Mouse (Mus musculus) gastrocnemius, adult 8-10 months (tissue): Measurements from ENCODE around the gene Vwce. TPM values are rescaled to one million over a fixed set of nuclear protein-coding genes. Genes with fewer than 3 reads are reported as not detected.

Experiments
- DNase-seq, 2 experiments: peaks; one replicate each; pipeline ENCODE4 v3.0.0; 2022; ENCODE audit warnings: low spot score in 2 of 2
- total RNA-seq, 4 experiments: library from RNA; stranded (reverse); gene quantifications; 2 replicates each; pipeline ENCODE4 v1.2.4; 2022

Vwce gene
- not detected for total RNA-seq

- no peak for DNase-seq
Measured at GRCm38 (mm10) chr19:10634106-10634871, at the start of gene Vwce. Gene Vwce (plus strand): TSS chr19:10634213.

GRCm38 (mm10) chr19:10585112-10585511, 48.9 kb upstream of the Vwce start:
- no peak for DNase-seq

- DNase-seq = no peak
Measured at GRCm38 (mm10) chr19:10587231-10587630, 46.8 kb upstream of the Vwce start.

GRCm38 (mm10) chr19:10589127-10589857, 44.7 kb upstream of the Vwce start:
- DNase-seq = no peak

GRCm38 (mm10) chr19:10590301-10590700, 43.7 kb upstream of the Vwce start:
- DNase-seq = no peak

GRCm38 (mm10) chr19:10591659-10592377, 42.2 kb upstream of the Vwce start:
- no peak for DNase-seq

- no peak for DNase-seq
Measured at GRCm38 (mm10) chr19:10598188-10598587, 35.8 kb upstream of the Vwce start.

- DNase-seq = no peak
Measured at GRCm38 (mm10) chr19:10599648-10600047, 34.4 kb upstream of the Vwce start.

GRCm38 (mm10) chr19:10602247-10602769, 31.7 kb upstream of the Vwce start:
- DNase-seq = no peak

- DNase-seq = peak; percentile 73 to 77
Measured at GRCm38 (mm10) chr19:10602787-10603186, 31.2 kb upstream of the Vwce start.

GRCm38 (mm10) chr19:10603660-10604523, 30.1 kb upstream of the Vwce start:
- no peak for DNase-seq

GRCm38 (mm10) chr19:10604534-10604933, 29.5 kb upstream of the Vwce start:
- DNase-seq = no peak

GRCm38 (mm10) chr19:10605293-10605900, 28.6 kb upstream of the Vwce start, which contains the start of the genes Ddb1 and Tkfc:
Gene Ddb1 (plus strand): TSS chr19:10605327.
Gene Tkfc (minus strand): TSS chr19:10605654.
- DNase-seq = peak; percentile 98 to 99

GRCm38 (mm10) chr19:10605901-10606622, 28.0 kb upstream of the Vwce start:
- no peak for DNase-seq

- no peak for DNase-seq
Measured at GRCm38 (mm10) chr19:10608573-10609240, 25.3 kb upstream of the Vwce start.

GRCm38 (mm10) chr19:10634872-10635318, 882 bp downstream of the Vwce start:
- no peak for DNase-seq

- DNase-seq = no peak
Measured at GRCm38 (mm10) chr19:10637840-10638239, 3.8 kb downstream of the Vwce start.

- no peak for DNase-seq
Measured at GRCm38 (mm10) chr19:10640080-10640479, 6.1 kb downstream of the Vwce start.
